Mouse (Mus musculus) heart, embryonic 14.5 days (tissue): Measurements from ENCODE around the gene Tmem8. TPM values are rescaled to one million over a fixed set of nuclear protein-coding genes. Genes with fewer than 3 reads are reported as not detected.

Experiments
- ATAC-seq: fragments of 200-750 bp; cut with Nextera tagmentation; 2 replicates; pipeline ENCODE4 v1.8.0; 2017; ENCODE audit warnings: low read depth, moderate TSS enrichment; ENCODE audit not compliant: insufficient number of reproducible peaks, insufficient read depth, low FRiP score
- H3K27ac ChIP-seq, 2 experiments: fragments of 200-500 bp in 1 of 2; fragments of 300-500 bp in 1 of 2; sonication (generic) in 1 of 2; replicated peaks in 1 of 2; 2 replicates each; pipeline ENCODE4 v1.5.1; 2012 to 2014; ENCODE audit warnings: low read depth in 2 of 2, low read length in 2 of 2, control low read depth in 1 of 2, mild to moderate bottlenecking in 1 of 2, mixed read lengths in 1 of 2; ENCODE audit not compliant: control insufficient read depth in 1 of 2, insufficient read depth in 1 of 2
- H3K27me3 ChIP-seq: fragments of 300-500 bp; sonication (generic); 2 replicates; pipeline ENCODE4 v1.6.1; 2014; ENCODE audit warnings: mild to moderate bottlenecking, low read length, control low read depth; ENCODE audit not compliant: control insufficient read depth, insufficient read depth
- H3K36me3 ChIP-seq: fragments of 300-500 bp; sonication (generic); 2 replicates; pipeline ENCODE4 v1.6.1; 2014; ENCODE audit warnings: mild to moderate bottlenecking, control low read depth, low read length, mixed read lengths; ENCODE audit not compliant: control insufficient read depth, insufficient read depth
- H3K4me1 ChIP-seq, 2 experiments: fragments of 200-500 bp in 1 of 2; fragments of 300-500 bp in 1 of 2; sonication (generic) in 1 of 2; 2 replicates each; pipeline ENCODE4 v1.6.1; 2012 to 2014; ENCODE audit warnings: low read length in 2 of 2, control low read depth in 1 of 2, mixed read lengths in 1 of 2; ENCODE audit not compliant: control insufficient read depth in 2 of 2, insufficient read depth in 2 of 2
- H3K4me2 ChIP-seq: fragments of 300-500 bp; sonication (generic); 2 replicates; pipeline ENCODE4 v1.6.1; 2014; ENCODE audit warnings: mild to moderate bottlenecking, low read length
- H3K4me3 ChIP-seq, 2 experiments: fragments of 200-500 bp in 1 of 2; fragments of 300-500 bp in 1 of 2; sonication (generic) in 1 of 2; 2 replicates each; pipeline ENCODE4 v1.5.1; 2012 to 2014; ENCODE audit warnings: low read length in 2 of 2, mild to moderate bottlenecking in 2 of 2, control low read depth in 1 of 2, low read depth in 1 of 2, moderate library complexity in 1 of 2; ENCODE audit not compliant: control insufficient read depth in 1 of 2, insufficient read depth in 1 of 2
- H3K9ac ChIP-seq: fragments of 300-500 bp; sonication (generic); 2 replicates; pipeline ENCODE4 v1.6.1; 2014; ENCODE audit warnings: mild to moderate bottlenecking, low read length
- H3K9me3 ChIP-seq: fragments of 300-500 bp; sonication (generic); 2 replicates; pipeline ENCODE4 v1.6.1; 2016; ENCODE audit warnings: low read length, control low read depth; ENCODE audit not compliant: control insufficient read depth
- WGBS: fragments of 180-500 bp; shearing (Covaris S2); extraction: QIAGEN DNeasy Blood & Tissue Kit; methylation state at CpG from one replicate; pipeline ENCODE4 v1.1.7; 2014; 5-methylcytosine and 5-hydroxymethylcytosine counted together
- polyA plus RNA-seq: library from polyadenylated mRNA; unstranded; fragments of >200 nt; fragmentation: Nextera tagmentation; extraction: Ambion mirVana; gene quantifications from 2 replicates; pipeline ENCODE4 v1.2.1, GENCODE M21; 2014

Gene Tmem8
- polyA plus RNA-seq, 1 experiment from 2014 or later = 0.58 TPM

DNA sequence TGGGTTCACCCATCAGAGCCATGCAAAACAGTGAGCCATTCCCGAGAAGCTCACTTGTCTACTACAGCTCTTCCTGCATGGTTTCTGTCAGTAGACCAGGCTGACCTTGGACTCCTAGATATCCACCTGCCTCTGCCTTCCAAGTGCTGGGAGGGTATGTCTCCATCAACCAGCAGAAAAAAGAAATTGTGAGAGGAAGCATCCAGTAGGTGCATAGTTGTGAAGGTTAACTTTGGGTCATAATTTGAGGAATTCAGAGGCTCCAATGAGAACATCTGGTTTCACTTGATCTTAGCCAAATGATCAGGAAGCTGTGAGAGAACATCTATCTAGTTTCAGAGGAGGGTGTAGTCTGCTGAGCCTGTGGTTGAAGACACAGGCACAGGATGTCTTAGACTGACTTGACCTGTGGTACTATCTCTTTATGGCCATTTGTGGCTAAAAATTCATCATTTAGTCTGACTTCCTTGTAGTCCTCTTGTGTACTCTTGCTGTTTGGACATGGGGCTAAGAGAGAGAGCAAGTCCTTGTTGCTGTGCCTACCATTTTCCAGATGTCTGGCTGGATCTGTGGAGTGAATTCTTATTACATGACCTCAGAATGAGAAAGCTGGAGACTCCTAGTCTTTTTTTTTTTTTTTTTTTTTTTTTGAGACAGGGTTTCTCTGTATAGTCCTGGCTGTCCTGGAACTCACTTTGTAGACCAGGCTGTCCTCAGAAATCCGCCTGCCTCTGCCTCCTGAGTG is 39.0 kb downstream of the Tmem8 start:
- Histone ChIP-seq H3K4me2 (no peak overlapping the region), H3K27me3 (no peaks in the 10 kb centered on the region), H3K4me3 (no peak overlapping the region), H3K9me3 (0 out of 2 replicates have a peak, but pooled peaks cover 2% of the 10 kb centered on the region), H3K27ac (no peak overlapping the region), H3K9ac (no peak overlapping the region), H3K36me3 (peaks cover 56% of the 10 kb centered on the region), H3K4me1 (no peaks in the 10 kb centered on the region)
- 91% methylated on average over 2 of the region's 2 CpGs for WGBS
- ATAC-seq = no peak

- H3K4me3 ChIP-seq = no peak overlapping the region
Observed at GRCm38 (mm10) chr17:26162736-26163135, 49.6 kb downstream of the Tmem8 start.

DNA sequence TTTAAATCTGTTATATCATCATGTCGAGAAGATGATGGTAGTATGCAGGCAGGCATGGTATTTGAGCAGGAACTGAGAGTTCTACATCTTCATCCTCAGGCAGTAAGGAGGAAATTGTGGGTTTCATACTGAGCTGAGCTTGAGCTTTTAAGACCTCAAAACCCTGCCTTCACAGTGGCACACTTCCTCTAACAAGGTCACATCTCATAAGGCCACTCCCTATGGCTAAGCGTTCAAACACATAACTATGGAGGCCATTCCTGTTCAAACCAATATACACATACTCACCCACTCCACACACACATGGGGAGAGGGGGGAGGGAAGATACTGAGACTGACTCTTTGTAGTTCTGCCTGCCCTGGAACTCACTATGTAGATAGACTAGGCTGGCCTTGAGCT is 54.9 kb downstream of the Tmem8 start:
- ATAC-seq = no peak
- H3K4me2 ChIP-seq = no peak overlapping the region
- H3K27me3 ChIP-seq = no peaks in the 10 kb centered on the region
- no peaks in the 10 kb centered on the region for H3K9me3 ChIP-seq
- H3K4me3 ChIP-seq = no peak overlapping the region
- 0 out of 2 replicates have a peak, but pooled peaks cover under 1% of the 10 kb centered on the region for H3K36me3 ChIP-seq
- no peak overlapping the region for H3K9ac ChIP-seq
- H3K4me1 ChIP-seq = peaks cover 0 to 2% of the 10 kb centered on the region in 2 experiments; a peak in 2 of 4 replicates
- 88% methylated on average over 2 of the region's 2 CpGs for WGBS
- no peak overlapping the region for H3K27ac ChIP-seq

More at GRCm38 (mm10) chr17:26162736-26163135, 49.6 kb downstream of the Tmem8 start:
- no peak overlapping the region; a peak in 1 of 4 replicates for H3K27ac ChIP-seq
- H3K36me3 ChIP-seq = no peaks in the 10 kb centered on the region
- no peak overlapping the region for H3K9ac ChIP-seq
- H3K4me2 ChIP-seq = 0 out of 2 replicates have a peak overlapping the region, but pooled peaks have one; percentile 0
- H3K27me3 ChIP-seq = no peaks in the 10 kb centered on the region
- H3K9me3 ChIP-seq = no peaks in the 10 kb centered on the region
- 83% methylated on average over 1 of the region's 1 CpGs for WGBS
- no peak for ATAC-seq
- H3K4me1 ChIP-seq = peaks cover 0 to 11% of the 10 kb centered on the region in 2 experiments; a peak in 2 of 4 replicates

Other genes with a start within 250 kb of the Tmem8 start
- gene Mcrip2, start 244.5 kb upstream of the Tmem8 start, polyA plus RNA-seq = 164 and 184 TPM in 2 replicates
- gene Mettl26, start 238.2 kb upstream of the Tmem8 start, polyA plus RNA-seq = 36.7 and 41.7 TPM in 2 replicates
- 0.27 and 0.53 TPM in 2 replicates for gene Wfikkn1, start 232.4 kb upstream of the Tmem8 start, polyA plus RNA-seq
- 7.5 and 8.8 TPM in 2 replicates for gene Rab40c, start 193.6 kb upstream of the Tmem8 start, polyA plus RNA-seq
- gene Pigq, start 168.4 kb upstream of the Tmem8 start, polyA plus RNA-seq = 61.8 and 62.7 TPM in 2 replicates
- gene Nhlrc4, start 168.3 kb upstream of the Tmem8 start, polyA plus RNA-seq = 0.09 TPM in 1 of 2 replicates, not detected in the other
- gene A930017K11Rik, start 160.7 kb upstream of the Tmem8 start, polyA plus RNA-seq = 0.09 TPM in 1 of 2 replicates, not detected in the other
- gene Capn15, start 127.5 kb upstream of the Tmem8 start, polyA plus RNA-seq = 11.2 and 11.3 TPM in 2 replicates
- 12.3 and 12.8 TPM in 2 replicates for gene Rab11fip3, start 43.7 kb upstream of the Tmem8 start, polyA plus RNA-seq
- gene Decr2, start 23.0 kb upstream of the Tmem8 start, polyA plus RNA-seq = 33.0 and 39.5 TPM in 2 replicates
- 58.5 and 68.2 TPM in 2 replicates for gene Nme4, start 17.7 kb upstream of the Tmem8 start, polyA plus RNA-seq
- gene Mrpl28, start 10.2 kb downstream of the Tmem8 start, polyA plus RNA-seq = 224 and 237 TPM in 2 replicates
- 10.9 and 11.9 TPM in 2 replicates for gene Axin1, start 25.4 kb downstream of the Tmem8 start, polyA plus RNA-seq
- 0.20 and 0.38 TPM in 2 replicates for gene Pdia2, start 85.8 kb downstream of the Tmem8 start, polyA plus RNA-seq
- 6.1 and 6.8 TPM in 2 replicates for gene Rgs11, start 89.7 kb downstream of the Tmem8 start, polyA plus RNA-seq
- gene Arhgdig, start 94.5 kb downstream of the Tmem8 start, polyA plus RNA-seq = 5.4 and 6.9 TPM in 2 replicates
- gene Fam234a, start 130.9 kb downstream of the Tmem8 start, polyA plus RNA-seq = 43.9 and 48.1 TPM in 2 replicates
- 54.3 and 55.1 TPM in 2 replicates for gene Luc7l, start 139.6 kb downstream of the Tmem8 start, polyA plus RNA-seq